Mouse (Mus musculus): ENCODE measurements around the gene Gm20696.
A peak's percentile ranks its signal among the peaks of the same experiment; 100 is the strongest.

Gm20696 gene

GRCm38 (mm10) chr6:99483556-99483955 is 183.0 kb downstream of the Gm20696 start:
- DNase-seq (ENCODE audit: low read depth), result no peak

- no peak for DNase-seq (ENCODE audit: low read depth)
These were observed 185.0 kb downstream of the Gm20696 start for GRCm38 (mm10) chr6:99481568-99481967.

GRCm38 (mm10) chr6:99478873-99479650 is 187.5 kb downstream of the Gm20696 start:
- no peak for DNase-seq (ENCODE audit: low read depth)

GRCm38 (mm10) chr6:99475040-99475439 is 191.6 kb downstream of the Gm20696 start:
- DNase-seq (ENCODE audit: low read depth), result no peak

- no peak for DNase-seq (ENCODE audit: low read depth)
These were observed 195.7 kb downstream of the Gm20696 start for GRCm38 (mm10) chr6:99470906-99471305.

- DNase-seq (ENCODE audit: low read depth), result no peak
These were observed 197.3 kb downstream of the Gm20696 start for GRCm38 (mm10) chr6:99469134-99469834.

GRCm38 (mm10) chr6:99467831-99468230 is 198.8 kb downstream of the Gm20696 start:
- DNase-seq (ENCODE audit: low read depth), result no peak

GRCm38 (mm10) chr6:99467109-99467508 is 199.5 kb downstream of the Gm20696 start:
- DNase-seq (ENCODE audit: low read depth), result no peak

GRCm38 (mm10) chr6:99466354-99466753 is 200.2 kb downstream of the Gm20696 start:
- DNase-seq (ENCODE audit: low read depth), result no peak

- no peak for DNase-seq (ENCODE audit: low read depth)
These were observed 202.1 kb downstream of the Gm20696 start for GRCm38 (mm10) chr6:99464449-99464848.

GRCm38 (mm10) chr6:99463906-99464305 is 202.7 kb downstream of the Gm20696 start:
- no peak for DNase-seq (ENCODE audit: low read depth)

GRCm38 (mm10) chr6:99458775-99459174 is 207.8 kb downstream of the Gm20696 start:
- DNase-seq (ENCODE audit: low read depth), result no peak

GRCm38 (mm10) chr6:99453763-99454520 is 212.7 kb downstream of the Gm20696 start:
- no peak for DNase-seq (ENCODE audit: low read depth)

- no peak for DNase-seq (ENCODE audit: low read depth)
These were observed 213.9 kb downstream of the Gm20696 start for GRCm38 (mm10) chr6:99452638-99453185.

GRCm38 (mm10) chr6:99451479-99451878 is 215.1 kb downstream of the Gm20696 start:
- no peak for DNase-seq (ENCODE audit: low read depth)

- DNase-seq (ENCODE audit: low read depth), result no peak
These were observed 219.2 kb downstream of the Gm20696 start for GRCm38 (mm10) chr6:99447447-99447846.

GRCm38 (mm10) chr6:99446801-99447415 is 219.7 kb downstream of the Gm20696 start:
- peak; percentile 79 for DNase-seq (ENCODE audit: low read depth)

GRCm38 (mm10) chr6:99443460-99443859 is 223.1 kb downstream of the Gm20696 start:
- DNase-seq (ENCODE audit: low read depth), result peak; percentile 81

- DNase-seq (ENCODE audit: low read depth), result no peak
These were observed 225.5 kb downstream of the Gm20696 start for GRCm38 (mm10) chr6:99441100-99441499.

- no peak for DNase-seq (ENCODE audit: low read depth)
These were observed 226.0 kb downstream of the Gm20696 start for GRCm38 (mm10) chr6:99440606-99441005.

- DNase-seq (ENCODE audit: low read depth), result peak; percentile 65
These were observed 226.7 kb downstream of the Gm20696 start for GRCm38 (mm10) chr6:99439878-99440361.

All from fibroblast of lung, adult 2 months (primary cell).